Mouse (Mus musculus) T-cell, adult 2 months (primary cell): ENCODE measurements around the gene Sowahb.
"Not testable (repeated sequence)": the region's sequence is repeated elsewhere in the genome, so short reads cannot be mapped to it uniquely, and the experiment has no call there.

ENCODE experiments used
- DNase-seq: peaks from one replicate; pipeline ENCODE4 v3.0.0; 2022; ENCODE audit warnings: low spot score

Gene Sowahb

GRCm38 (mm10) chr5:93042831-93043687 lies 1.8 kb downstream of the Sowahb start:
- DNase-seq, result no peak

GRCm38 (mm10) chr5:93042031-93042430 lies 2.8 kb downstream of the Sowahb start:
- DNase-seq, result no peak

GRCm38 (mm10) chr5:93041276-93041675 lies 3.5 kb downstream of the Sowahb start:
- DNase-seq, result no peak

- no peak for DNase-seq
Observed at GRCm38 (mm10) chr5:93040095-93040494, 4.7 kb downstream of the Sowahb start.

DNA sequence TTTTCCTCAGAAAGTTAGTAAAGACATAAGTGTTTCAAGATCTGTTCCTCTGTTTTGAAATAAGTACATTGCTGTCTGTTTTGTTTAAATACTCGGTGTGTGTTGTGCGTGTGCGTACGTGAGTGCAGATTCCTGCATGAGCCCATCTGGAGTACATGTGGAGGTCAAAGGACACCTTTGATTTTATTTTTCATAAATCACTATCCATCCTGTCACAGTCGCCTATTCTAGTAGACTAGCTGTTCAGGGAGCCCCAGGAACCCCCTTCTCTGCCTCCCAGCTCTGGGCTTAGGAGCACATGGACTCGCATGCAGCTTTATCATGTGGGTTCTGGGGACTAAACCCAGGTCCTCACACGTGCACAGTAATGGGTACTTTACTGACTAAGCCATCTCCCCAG lies 8.6 kb downstream of the Sowahb start:
- DNase-seq, result no peak

DNA sequence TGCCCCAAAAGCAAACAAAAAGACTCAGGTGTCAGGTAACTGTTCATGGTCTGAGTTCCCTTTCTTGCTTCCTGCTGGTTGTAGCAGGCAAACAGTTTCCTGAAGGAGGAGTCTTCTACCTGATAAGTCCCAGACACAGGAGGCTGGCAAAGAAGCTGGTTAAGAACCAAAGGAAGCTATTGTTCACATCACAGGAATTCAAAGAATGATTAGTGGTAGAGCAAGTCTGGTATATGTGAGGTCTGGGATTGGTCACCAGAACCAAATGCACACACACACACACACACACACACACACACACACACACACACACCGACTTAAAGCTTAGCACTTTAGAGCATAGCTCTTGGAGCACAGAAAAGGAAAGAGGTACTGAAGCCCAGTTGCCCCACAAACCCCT lies 9.5 kb downstream of the Sowahb start:
- no peak for DNase-seq

DNA sequence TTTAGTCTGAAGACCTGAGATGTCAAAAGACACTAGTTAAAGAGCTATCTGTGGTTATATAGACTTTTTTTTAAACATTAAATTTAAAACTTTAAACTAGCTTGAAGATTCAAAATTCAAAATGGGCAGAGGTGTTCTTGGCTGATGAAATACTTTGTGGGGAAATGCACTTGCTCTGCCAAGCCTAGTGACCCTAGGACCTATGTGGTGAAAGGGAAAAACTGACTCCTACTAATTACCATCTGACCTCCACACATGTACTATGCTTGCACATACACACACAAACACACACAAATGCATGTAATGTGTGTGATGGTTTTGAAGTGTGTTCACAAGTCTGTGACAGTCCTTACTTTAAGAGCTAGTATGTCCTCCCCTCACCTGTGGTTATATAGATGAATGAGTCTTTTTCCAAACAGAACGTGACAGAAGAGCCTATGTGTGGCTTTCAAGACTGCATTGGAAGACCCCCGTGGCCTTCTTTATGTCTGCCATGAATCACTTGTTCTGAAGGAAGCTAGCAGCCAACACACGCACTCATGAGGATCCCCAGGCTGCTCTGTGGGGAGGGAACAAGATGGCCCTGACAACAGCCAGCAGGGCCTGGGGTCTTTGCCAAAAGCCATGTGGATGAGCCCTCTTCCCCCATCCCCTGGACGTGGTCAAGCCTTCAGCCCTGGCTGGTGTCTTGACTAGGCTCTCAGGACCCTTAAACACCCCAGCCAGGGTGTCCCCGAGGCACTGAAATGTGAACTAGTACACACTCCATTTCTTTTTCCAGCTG lies 11.5 kb downstream of the Sowahb start:
- DNase-seq, result no peak

DNA sequence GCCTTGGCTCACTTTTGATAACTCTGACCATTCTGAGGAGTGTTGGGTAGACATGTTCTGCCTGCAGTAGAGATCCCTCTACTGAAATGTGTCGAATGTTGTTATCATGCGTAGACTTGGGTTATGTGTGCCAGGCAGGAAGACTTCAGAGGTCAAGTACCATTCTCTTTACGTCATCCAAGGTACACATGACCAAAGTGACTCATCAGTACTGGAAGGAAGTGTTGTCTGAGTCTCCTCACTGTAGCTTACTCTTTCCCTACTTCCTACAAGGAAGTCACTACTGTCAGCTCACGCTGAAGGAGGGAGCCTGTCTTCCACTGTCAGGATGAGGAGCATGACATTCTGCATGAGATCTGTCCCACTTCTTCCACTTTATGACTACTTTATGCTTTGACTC lies 12.2 kb downstream of the Sowahb start:
- no peak for DNase-seq

DNA sequence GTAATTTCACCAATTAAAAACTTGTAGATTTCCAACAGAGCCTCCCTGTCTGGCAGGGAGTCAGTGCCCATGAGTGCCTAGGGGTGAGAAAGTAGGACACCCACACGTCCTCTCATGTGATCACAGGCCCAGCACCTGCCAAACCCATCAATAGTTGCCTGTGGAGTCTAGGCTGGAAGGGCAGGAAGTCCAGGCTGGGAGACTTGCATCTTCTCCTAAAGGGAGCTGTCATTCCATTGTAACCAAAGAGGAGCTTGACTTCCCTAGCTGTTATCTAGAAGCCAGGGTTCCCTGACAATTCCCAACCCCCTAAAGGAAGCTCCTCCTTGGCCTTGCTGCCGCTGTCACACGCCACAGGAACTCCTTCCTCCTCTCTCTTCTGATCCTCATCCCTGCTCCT lies 14.0 kb downstream of the Sowahb start:
- DNase-seq, result no peak

- no peak for DNase-seq
Observed at GRCm38 (mm10) chr5:93030411-93030810, 14.4 kb downstream of the Sowahb start.

- no peak for DNase-seq
Observed at GRCm38 (mm10) chr5:93027120-93027675, 17.6 kb downstream of the Sowahb start.

GRCm38 (mm10) chr5:93026437-93027119 lies 18.2 kb downstream of the Sowahb start:
- DNase-seq, result no peak

DNA sequence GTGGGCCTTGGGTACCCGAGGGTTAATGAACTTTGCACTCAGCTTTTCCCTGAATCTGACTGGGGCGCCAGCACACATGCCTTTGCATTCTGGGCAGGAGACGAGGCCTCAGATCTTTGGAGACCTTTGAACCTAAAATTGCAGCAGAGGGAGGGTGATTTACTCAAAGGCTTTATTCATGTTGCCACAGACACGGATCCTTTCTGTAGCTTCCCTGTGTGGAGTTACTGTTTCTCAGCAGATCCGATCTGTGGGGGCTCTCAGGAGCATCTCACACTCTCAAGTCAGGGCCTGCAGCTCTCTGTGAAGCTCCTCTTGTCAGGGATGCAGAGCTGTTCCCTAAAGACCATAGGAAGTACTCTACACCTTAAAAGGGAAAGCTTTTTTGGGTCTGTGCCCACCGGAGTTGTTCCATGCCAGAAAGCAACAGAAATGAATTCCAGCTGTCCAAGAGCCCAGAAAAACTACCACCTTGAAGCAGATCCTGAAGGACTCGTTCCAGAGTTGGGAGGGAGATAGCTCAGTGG lies 20.0 kb downstream of the Sowahb start:
- no peak for DNase-seq

DNA sequence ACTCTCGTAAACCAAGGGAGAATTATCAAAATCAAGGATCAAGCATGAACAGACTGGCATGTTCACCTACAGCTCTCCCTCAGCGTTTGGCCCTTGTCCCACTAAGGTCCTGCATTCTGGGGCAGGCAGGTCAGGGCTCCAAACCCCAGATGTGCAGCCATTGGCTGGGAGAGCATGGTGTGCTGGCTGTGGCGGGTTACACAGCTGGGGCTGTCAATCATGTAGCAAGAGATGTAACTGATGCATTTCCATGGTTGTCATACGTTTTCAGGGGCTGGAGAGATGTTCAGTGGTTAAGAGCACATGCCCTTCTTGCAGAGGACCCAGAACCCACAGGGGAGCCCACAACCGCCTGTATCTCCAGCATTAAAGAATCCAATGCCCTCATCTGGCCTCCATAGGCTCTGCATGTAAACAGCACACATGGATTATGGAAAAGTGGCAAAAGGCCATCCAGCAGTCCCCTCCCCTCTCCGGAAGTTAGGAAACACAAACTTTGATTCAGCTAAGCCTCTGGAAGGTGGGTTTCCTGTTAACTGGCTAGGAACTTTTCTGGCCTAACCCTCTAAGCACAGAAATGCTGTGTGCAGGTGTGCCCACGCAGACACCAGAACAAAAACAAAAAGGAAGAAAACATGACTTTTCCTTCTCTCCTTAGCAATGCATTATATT lies 22.6 kb downstream of the Sowahb start:
- no peak for DNase-seq

- no peak for DNase-seq
Observed at GRCm38 (mm10) chr5:93020024-93020666, 24.7 kb downstream of the Sowahb start.

DNA sequence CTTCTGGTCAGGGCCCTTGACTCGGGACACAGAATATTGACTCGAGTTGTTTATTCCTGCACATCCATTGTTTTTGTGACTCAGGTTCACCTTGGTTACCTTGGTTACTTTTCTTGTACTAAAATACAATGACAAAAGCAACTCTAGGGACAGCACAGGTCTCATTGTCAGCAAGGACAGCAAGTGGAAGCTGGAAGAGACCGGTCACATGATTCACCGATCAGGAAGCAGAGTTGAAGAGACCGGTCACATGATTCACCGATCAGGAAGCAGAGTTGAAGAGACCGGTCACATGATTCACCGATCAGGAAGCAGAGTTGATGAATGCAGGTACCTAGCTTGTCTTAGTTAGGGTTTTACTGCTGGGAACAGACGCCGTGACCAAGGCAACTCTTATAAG lies 25.6 kb downstream of the Sowahb start:
- DNase-seq, result not testable (repeated sequence)

DNA sequence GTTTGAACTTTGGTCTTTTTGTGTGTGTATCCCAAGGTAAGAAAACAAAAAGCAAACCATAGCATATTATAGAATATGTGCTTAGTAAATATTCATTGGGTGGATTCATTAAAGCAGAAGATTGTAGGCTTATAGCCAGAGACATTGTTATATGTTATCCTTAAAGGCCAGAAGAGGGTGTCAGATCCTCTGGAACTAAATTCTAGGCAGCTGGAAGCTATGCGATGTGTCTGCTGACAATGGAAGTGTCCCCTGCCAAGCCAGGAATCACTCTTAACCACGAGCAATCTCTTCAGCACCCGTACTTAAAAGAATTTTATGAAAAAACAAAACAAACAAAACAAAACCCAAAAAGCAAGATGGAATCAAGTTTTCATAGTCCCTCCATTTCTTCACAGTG lies 27.1 kb downstream of the Sowahb start:
- no peak for DNase-seq

- DNase-seq, result no peak
Observed at GRCm38 (mm10) chr5:93008256-93008655, 36.6 kb downstream of the Sowahb start.

DNA sequence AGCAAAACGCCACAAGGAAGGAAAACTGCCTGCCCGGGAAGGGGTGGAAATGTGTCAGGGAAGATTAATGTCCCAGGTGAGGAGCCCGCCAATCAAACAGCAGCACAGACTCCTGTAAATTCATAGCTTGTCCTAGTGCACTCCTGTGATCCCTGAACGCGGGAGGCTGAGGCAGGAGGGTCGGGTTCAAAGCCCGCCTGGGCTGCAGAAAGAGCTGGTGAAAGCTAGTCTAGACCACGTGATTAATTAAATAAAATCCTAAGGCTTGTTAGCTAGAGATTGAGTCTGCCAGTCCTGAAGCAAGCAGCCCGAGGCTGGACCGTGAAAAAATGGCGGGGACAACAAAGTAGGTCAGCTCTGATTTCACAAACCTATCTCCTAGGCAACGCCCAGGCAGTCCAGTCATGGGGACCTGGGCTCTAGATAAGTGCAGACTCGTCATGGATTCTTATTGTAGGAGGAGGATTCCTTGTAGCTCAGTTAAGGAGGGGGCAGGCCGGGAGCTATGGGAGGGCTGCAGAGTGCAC lies 38.9 kb downstream of the Sowahb start:
- no peak for DNase-seq

- DNase-seq, result peak; percentile 4
Observed at GRCm38 (mm10) chr5:93005229-93005814, 39.5 kb downstream of the Sowahb start.
